25 mouse cellular contexts compared by ENCODE assay signal in genomic region chr19:21328951-21329350, GRCm38 (mm10). TPM values are rescaled to one million over a fixed set of nuclear protein-coding genes. Genes with fewer than 3 reads are reported as not detected.
A peak's percentile ranks its signal among the peaks of the same experiment; 100 is the strongest.
DNase-seq lines count a peak whose midpoint lies in the region; ATAC-seq and TF ChIP-seq lines count a peak whose summit lies in the region.
"Had no signal": no experiment of that assay in that cellular context is flagged by ENCODE, and none has a peak within 500 bp of the region (broad histone marks: within the 10 kb centered on the region; RNA-seq: fewer than 3 reads in every experiment).

No protein-coding gene starts in this region.

- H3K9ac ChIP-seq in forebrain, embryonic 16.5 days (replicated peaks; ENCODE audit: low read depth, low read length): no peak overlapping the region
- H3K9ac ChIP-seq in forebrain, embryonic 13.5 days: no peak overlapping the region
- no peak overlapping the region for H3K9ac ChIP-seq in hindbrain, embryonic 15.5 days
- H3K9ac ChIP-seq in midbrain, embryonic 11.5 days (ENCODE audit: low read length): no peak overlapping the region
- no peak overlapping the region for H3K9ac ChIP-seq in midbrain, embryonic 14.5 days (replicated peaks; ENCODE audit: low read length)
- H3K9ac ChIP-seq: limb, embryonic 13.5 days; lung, embryonic 15.5 days; midbrain, embryonic 12.5 days; neural tube, embryonic 12.5 days had no signal

- no peaks in the 10 kb centered on the region for H3K27me3 ChIP-seq in forebrain, embryonic 16.5 days (replicated peaks; ENCODE audit: control insufficient read depth, insufficient read depth, low read length)
- H3K27me3 ChIP-seq in forebrain, embryonic 13.5 days: no peaks in the 10 kb centered on the region
- no peaks in the 10 kb centered on the region for H3K27me3 ChIP-seq in hindbrain, embryonic 15.5 days
- H3K27me3 ChIP-seq in hindbrain, embryonic 10.5 days (ENCODE audit: insufficient read depth, poor library complexity, severe bottlenecking): no peaks in the 10 kb centered on the region
- H3K27me3 ChIP-seq in midbrain, embryonic 11.5 days (ENCODE audit: control insufficient read depth, insufficient read depth, low read length): no peaks in the 10 kb centered on the region
- no peaks in the 10 kb centered on the region for H3K27me3 ChIP-seq in midbrain, embryonic 14.5 days (ENCODE audit: control insufficient read depth, insufficient read depth, low read length)
- H3K27me3 ChIP-seq: limb, embryonic 13.5 days; lung, embryonic 15.5 days; midbrain, embryonic 12.5 days; neural tube, embryonic 12.5 days had no signal

- H3K4me1 ChIP-seq in forebrain, embryonic 16.5 days (replicated peaks; ENCODE audit: control insufficient read depth, insufficient read depth, low read length): no peaks in the 10 kb centered on the region; the same call in 1 of the 2 replicates
- H3K4me1 ChIP-seq in forebrain, embryonic 13.5 days: peaks cover 9% of the 10 kb centered on the region; the same call in 1 of the 2 replicates
- no peaks in the 10 kb centered on the region for H3K4me1 ChIP-seq in hindbrain, embryonic 15.5 days (replicated peaks)
- H3K4me1 ChIP-seq in hindbrain, embryonic 10.5 days (replicated peaks): no peaks in the 10 kb centered on the region
- H3K4me1 ChIP-seq in midbrain, embryonic 11.5 days (ENCODE audit: control insufficient read depth, insufficient read depth, low read length): no peaks in the 10 kb centered on the region
- H3K4me1 ChIP-seq in midbrain, embryonic 14.5 days (ENCODE audit: control insufficient read depth, insufficient read depth, low read length): no peaks in the 10 kb centered on the region
- H3K4me1 ChIP-seq: limb, embryonic 13.5 days; lung, embryonic 15.5 days; midbrain, embryonic 12.5 days; neural tube, embryonic 12.5 days had no signal

- H3K4me2 ChIP-seq in forebrain, embryonic 16.5 days (ENCODE audit: low read length): no peak overlapping the region
- H3K4me2 ChIP-seq in forebrain, embryonic 13.5 days: no peak overlapping the region
- no peak overlapping the region for H3K4me2 ChIP-seq in hindbrain, embryonic 15.5 days
- no peak overlapping the region for H3K4me2 ChIP-seq in midbrain, embryonic 11.5 days
- H3K4me2 ChIP-seq in midbrain, embryonic 14.5 days (ENCODE audit: low read length): no peak overlapping the region
- H3K4me2 ChIP-seq: limb, embryonic 13.5 days; liver, embryonic 11.5 days; lung, embryonic 15.5 days; midbrain, embryonic 12.5 days; neural tube, embryonic 12.5 days had no signal

- no peaks in the 10 kb centered on the region for H3K9me3 ChIP-seq in forebrain, embryonic 16.5 days (ENCODE audit: control insufficient read depth, low read length)
- H3K9me3 ChIP-seq in forebrain, embryonic 13.5 days (replicated peaks): no peaks in the 10 kb centered on the region; the same call in 1 of the 2 replicates
- H3K9me3 ChIP-seq in hindbrain, embryonic 15.5 days: no peaks in the 10 kb centered on the region
- 0 out of 2 replicates have a peak, but pooled peaks cover 5% of the 10 kb centered on the region for H3K9me3 ChIP-seq in hindbrain, embryonic 10.5 days
- no peaks in the 10 kb centered on the region for H3K9me3 ChIP-seq in midbrain, embryonic 11.5 days (ENCODE audit: control insufficient read depth, low read length)
- H3K9me3 ChIP-seq in midbrain, embryonic 14.5 days (ENCODE audit: control insufficient read depth, low read length): no peaks in the 10 kb centered on the region
- H3K9me3 ChIP-seq: limb, embryonic 13.5 days; lung, embryonic 15.5 days; midbrain, embryonic 12.5 days; neural tube, embryonic 12.5 days had no signal

- WGBS in forebrain, embryonic 16.5 days: 74% methylated on average over 9 of the region's 9 CpGs
- whole genome bisulfite sequencing in forebrain, embryonic 13.5 days: 83% methylated on average over 9 of the region's 9 CpGs
- WGBS in hindbrain, embryonic 15.5 days: 68% methylated on average over 9 of the region's 9 CpGs
- whole genome bisulfite sequencing in hindbrain, embryonic 10.5 days: 74% methylated on average over 9 of the region's 9 CpGs
- WGBS in midbrain, embryonic 11.5 days: 64% methylated on average over 9 of the region's 9 CpGs
- WGBS in midbrain, embryonic 14.5 days: 71% methylated on average over 9 of the region's 9 CpGs

- H3K4me3 ChIP-seq in forebrain, embryonic 16.5 days (replicated peaks; ENCODE audit: low read length): no peak overlapping the region
- no peak overlapping the region for H3K4me3 ChIP-seq in forebrain, embryonic 13.5 days
- H3K4me3 ChIP-seq in hindbrain, embryonic 15.5 days: no peak overlapping the region
- H3K4me3 ChIP-seq in hindbrain, embryonic 10.5 days: no peak overlapping the region
- no peak overlapping the region for H3K4me3 ChIP-seq in midbrain, embryonic 11.5 days (ENCODE audit: low read depth, low read length)
- H3K4me3 ChIP-seq in midbrain, embryonic 14.5 days (replicated peaks; ENCODE audit: low read depth, low read length): no peak overlapping the region
- H3K4me3 ChIP-seq: limb, embryonic 13.5 days; lung, embryonic 15.5 days; midbrain, embryonic 12.5 days; myocyte; neural tube, embryonic 12.5 days had no signal

- ATAC-seq in forebrain, embryonic 16.5 days: peak; percentile 28; the same call in 1 of the 2 replicates
- no peak for ATAC-seq in forebrain, embryonic 13.5 days
- ATAC-seq in hindbrain, embryonic 15.5 days (ENCODE audit: low FRiP score, low read depth): peak; percentile 66; the same call in 1 of the 2 replicates
- 0 out of 2 replicates have a peak, but pooled peaks have one; percentile 14 for ATAC-seq in midbrain, embryonic 11.5 days (ENCODE audit: low FRiP score)
- no peak for ATAC-seq in midbrain, embryonic 14.5 days (ENCODE audit: low FRiP score, low TSS enrichment)
- no peak for ATAC-seq in erythroblast, adult 5-6 weeks (replicated peaks; ENCODE audit: low FRiP score, poor library complexity, severe bottlenecking)
- ATAC-seq: CD4-positive, CD25-positive, alpha-beta regulatory T cell, adult 4 months; intestine, embryonic 16.5 days had no signal

- no peak for TF ChIP-seq POLR2A in brain, embryonic 14.5 days (IDR thresholded peaks at IDR 0.05; ENCODE audit: borderline replicate concordance, extremely low read depth, insufficient read depth, insufficient read length, poor library complexity, severe bottlenecking)

- no peaks in the 10 kb centered on the region for H3K36me3 ChIP-seq in forebrain, embryonic 16.5 days (ENCODE audit: control insufficient read depth, insufficient read depth)
- no peaks in the 10 kb centered on the region for H3K36me3 ChIP-seq in forebrain, embryonic 13.5 days (ENCODE audit: poor library complexity, severe bottlenecking)
- no peaks in the 10 kb centered on the region for H3K36me3 ChIP-seq in hindbrain, embryonic 15.5 days
- no peaks in the 10 kb centered on the region for H3K36me3 ChIP-seq in hindbrain, embryonic 10.5 days
- H3K36me3 ChIP-seq in midbrain, embryonic 11.5 days (ENCODE audit: control insufficient read depth, insufficient read depth, low read length): no peaks in the 10 kb centered on the region
- no peaks in the 10 kb centered on the region for H3K36me3 ChIP-seq in midbrain, embryonic 14.5 days (ENCODE audit: control insufficient read depth, insufficient read depth, low read length)
- H3K36me3 ChIP-seq: limb, embryonic 13.5 days; lung, embryonic 15.5 days; midbrain, embryonic 12.5 days; neural tube, embryonic 12.5 days had no signal

- H3K27ac ChIP-seq in forebrain, embryonic 16.5 days (ENCODE audit: low read length): no peak overlapping the region
- no peak overlapping the region for H3K27ac ChIP-seq in forebrain, embryonic 13.5 days
- no peak overlapping the region for H3K27ac ChIP-seq in hindbrain, embryonic 15.5 days (replicated peaks)
- H3K27ac ChIP-seq in hindbrain, embryonic 10.5 days: no peak overlapping the region
- H3K27ac ChIP-seq in midbrain, embryonic 11.5 days (ENCODE audit: low read depth, low read length): no peak overlapping the region
- H3K27ac ChIP-seq in midbrain, embryonic 14.5 days (replicated peaks; ENCODE audit: low read depth, low read length): no peak overlapping the region
- H3K27ac ChIP-seq: kidney, postnatal 0 days; limb, embryonic 13.5 days; lung, embryonic 15.5 days; midbrain, embryonic 12.5 days; neural tube, embryonic 12.5 days had no signal

- no peak for DNase-seq in hindbrain, embryonic 10.5 days (ENCODE audit: low spot score)
- DNase-seq in midbrain, embryonic 11.5 days (ENCODE audit: low spot score, missing footprints): peak; percentile 83
- DNase-seq in midbrain, embryonic 14.5 days: no peak
- DNase-seq in brain, embryonic 14.5 days (ENCODE audit: low read depth): peak; percentile 34
- DNase-seq: adrenal gland, postnatal 14 days; cerebellum, adult 18-20 months; heart, postnatal 14 days; kidney, adult 8-10 months; right cerebral cortex, adult 18-20 months; spleen, adult 18-20 months; thymus, adult 2 months; thymus, postnatal 36 days had no signal

- no peak for TF ChIP-seq CTCF in brain, embryonic 14.5 days (IDR thresholded peaks at IDR 0.05; ENCODE audit: borderline replicate concordance, extremely low read depth, insufficient read depth, insufficient read length)

RNA-seq across cellular contexts. Expression of gene Zfand5, which starts 56.9 kb away (rescaled TPM):
- 134 and 162 TPM in 2 replicates for polyA plus RNA-seq in forebrain, embryonic 16.5 days (2015; fragmentation: Nextera tagmentation; extraction: Ambion mirVana)
- polyA plus RNA-seq in forebrain, embryonic 13.5 days (2015; fragmentation: Nextera tagmentation; extraction: Ambion mirVana): 125 and 130 TPM in 2 replicates
- polyA plus RNA-seq in hindbrain, embryonic 15.5 days (2015; fragmentation: Nextera tagmentation; extraction: Ambion mirVana): 170 TPM in 2 replicates
- polyA plus RNA-seq in hindbrain, embryonic 10.5 days (2016; fragmentation: Nextera tagmentation; extraction: Ambion mirVana): 106 and 108 TPM in 2 replicates
- 186 and 191 TPM in 2 replicates for polyA plus RNA-seq in midbrain, embryonic 11.5 days (2014; fragmentation: Nextera tagmentation; extraction: Ambion mirVana)
- 199 and 225 TPM in 2 replicates for polyA plus RNA-seq in midbrain, embryonic 14.5 days (2014; fragmentation: Nextera tagmentation; extraction: Ambion mirVana)
- polyA plus RNA-seq in brain, embryonic 14.5 days (2012; rRNA removed): 89.8 and 105 TPM in 2 replicates
- total RNA-seq in erythroblast, adult 5-6 weeks (2015; ENCODE audit: low replicate concordance): 187 and 214 TPM in 2 replicates
- total RNA-seq in erythroblast, adult 5-6 weeks (2017; ENCODE audit: low replicate concordance): 274 and 279 TPM in 2 replicates

Comparison
In these comparisons a context has a peak if more than half of its experiments do, and no peak if none do; other contexts are left out.
1. ATAC-seq: peak in forebrain, embryonic 16.5 days (single experiment), hindbrain, embryonic 15.5 days (single experiment) and midbrain, embryonic 11.5 days (single experiment); none in forebrain, embryonic 13.5 days (single experiment), midbrain, embryonic 14.5 days (single experiment) and erythroblast, adult 5-6 weeks (single experiment).
2. DNase-seq: peak in midbrain, embryonic 11.5 days (single experiment) and brain, embryonic 14.5 days (single experiment); none in hindbrain, embryonic 10.5 days (single experiment) and midbrain, embryonic 14.5 days (single experiment).